Comparison of ENCODE assay signal across 26 mouse cellular contexts in genomic region chr9:112405772-112406315, GRCm38 (mm10).
"Had no signal": no experiment of that assay in that cellular context is flagged by ENCODE, and none has a peak within 500 bp of the region (broad histone marks: within the 10 kb centered on the region; RNA-seq: fewer than 3 reads in every experiment).

No protein-coding gene starts in this region.

- H3K9ac ChIP-seq: heart, embryonic 12.5 days; hindbrain, embryonic 12.5 days; hindbrain, embryonic 14.5 days; intestine, embryonic 15.5 days; limb, embryonic 13.5 days; limb, embryonic 15.5 days; liver, embryonic 12.5 days; liver, embryonic 14.5 days had no signal

- H3K4me2 ChIP-seq: heart, embryonic 12.5 days; hindbrain, embryonic 12.5 days; hindbrain, embryonic 14.5 days; intestine, embryonic 15.5 days; limb, embryonic 13.5 days; limb, embryonic 15.5 days; liver, embryonic 12.5 days had no signal

- H3K4me1 ChIP-seq: heart, embryonic 10.5 days; heart, embryonic 12.5 days; hindbrain, embryonic 10.5 days; hindbrain, embryonic 12.5 days; intestine, embryonic 15.5 days; limb, embryonic 13.5 days; limb, embryonic 15.5 days; liver, embryonic 12.5 days had no signal

- H3K9me3 ChIP-seq: heart, embryonic 10.5 days; hindbrain, embryonic 10.5 days; hindbrain, embryonic 12.5 days; intestine, embryonic 15.5 days; limb, embryonic 13.5 days; limb, embryonic 15.5 days; liver, embryonic 12.5 days had no signal

- H3K27ac ChIP-seq: gastrocnemius, adult 2 months; heart, embryonic 10.5 days; hindbrain, embryonic 10.5 days; hindbrain, embryonic 12.5 days; hindbrain, embryonic 14.5 days; intestine, embryonic 15.5 days; layer of hippocampus, adult 2 months; limb, embryonic 13.5 days; limb, embryonic 15.5 days; liver, embryonic 12.5 days; liver, embryonic 14.5 days had no signal

- DNase-seq: gastrocnemius, adult 2 months; gastrocnemius, postnatal 10 days; gastrocnemius, postnatal 25 days; heart, adult 18-20 months; heart, postnatal 10 days; heart, postnatal 4 days; kidney, adult 18-20 months; kidney, adult 8-10 months; kidney, postnatal 10 days; kidney, postnatal 25 days; kidney, postnatal 4 days; layer of hippocampus, postnatal 36 days had no signal

- H3K4me3 ChIP-seq: gastrocnemius, adult 2 months; heart, embryonic 10.5 days; heart, embryonic 12.5 days; hindbrain, embryonic 10.5 days; hindbrain, embryonic 12.5 days; intestine, embryonic 15.5 days; layer of hippocampus, adult 2 months; limb, embryonic 13.5 days; limb, embryonic 15.5 days; liver, embryonic 12.5 days had no signal

- H3K36me3 ChIP-seq: heart, embryonic 10.5 days; heart, embryonic 12.5 days; hindbrain, embryonic 10.5 days; hindbrain, embryonic 12.5 days; intestine, embryonic 15.5 days; limb, embryonic 13.5 days; limb, embryonic 15.5 days; liver, embryonic 12.5 days had no signal

- H3K27me3 ChIP-seq: heart, embryonic 12.5 days; hindbrain, embryonic 12.5 days; intestine, embryonic 15.5 days; limb, embryonic 13.5 days; limb, embryonic 15.5 days; liver, embryonic 12.5 days had no signal

- ATAC-seq: hindbrain, embryonic 16.5 days; inflammation-experienced regulatory T-cells, adult 6 months; intestine, embryonic 15.5 days; intestine, postnatal 0 days; liver, embryonic 12.5 days had no signal
